Mouse (Mus musculus): Measurements from ENCODE around the gene Adat1. TPM values are rescaled to one million over a fixed set of nuclear protein-coding genes. Genes with fewer than 3 reads are reported as not detected.

The Adat1 gene
- polyA plus RNA-seq, 1 experiment from 2014 or later = 6.0 TPM

GRCm38 (mm10) chr8:112009558-112009957, 17.5 kb upstream of the Adat1 start:
- ATAC-seq (ENCODE audit: low FRiP score) = no peak
- no peak overlapping the region for H3K4me3 ChIP-seq (replicated peaks; ENCODE audit: low read length)
- H3K9ac ChIP-seq = no peak overlapping the region
- DNase-seq (ENCODE audit: low spot score) = no peak
- H3K4me2 ChIP-seq (replicated peaks) = no peak overlapping the region
- peaks cover 19% of the 10 kb centered on the region for H3K4me1 ChIP-seq (replicated peaks; ENCODE audit: control insufficient read depth, insufficient read depth, low read length)
- H3K9me3 ChIP-seq (ENCODE audit: control insufficient read depth, low read length) = no peaks in the 10 kb centered on the region
- 95% methylated on average over 7 of the region's 7 CpGs for WGBS
- no peaks in the 10 kb centered on the region for H3K27me3 ChIP-seq (ENCODE audit: control insufficient read depth, insufficient read depth, low read length)
- peaks cover 13% of the 10 kb centered on the region; the same call in 1 of the 2 replicates for H3K36me3 ChIP-seq (replicated peaks; ENCODE audit: control insufficient read depth, insufficient read depth)
- no peak overlapping the region for H3K27ac ChIP-seq

- Histone ChIP-seq H3K4me3 (replicated peaks; ENCODE audit: low read length) (no peak overlapping the region), H3K27me3 (ENCODE audit: control insufficient read depth, insufficient read depth, low read length) (no peaks in the 10 kb centered on the region), H3K9ac (no peak overlapping the region), H3K9me3 (ENCODE audit: control insufficient read depth, low read length) (no peaks in the 10 kb centered on the region), H3K4me2 (replicated peaks) (no peak overlapping the region), H3K36me3 (replicated peaks; ENCODE audit: control insufficient read depth, insufficient read depth) (peaks cover 32% of the 10 kb centered on the region), H3K4me1 (replicated peaks; ENCODE audit: control insufficient read depth, insufficient read depth, low read length) (peaks cover 12% of the 10 kb centered on the region), H3K27ac (no peak overlapping the region)
- DNase-seq (ENCODE audit: low spot score) (no peak), ATAC-seq (ENCODE audit: low FRiP score) (no peak)
- 94% methylated on average over 2 of the region's 2 CpGs for WGBS
Measured at GRCm38 (mm10) chr8:112007669-112008068, 15.6 kb upstream of the Adat1 start.

- H3K9ac ChIP-seq = no peak overlapping the region
- no peaks in the 10 kb centered on the region for H3K27me3 ChIP-seq (ENCODE audit: control insufficient read depth, insufficient read depth, low read length)
- no peak overlapping the region for H3K27ac ChIP-seq
- 96% methylated on average over 6 of the region's 6 CpGs for WGBS
- ATAC-seq (ENCODE audit: low FRiP score) = no peak
- DNase-seq (ENCODE audit: low spot score) = no peak
- H3K4me3 ChIP-seq (replicated peaks; ENCODE audit: low read length) = no peak overlapping the region
- H3K9me3 ChIP-seq (ENCODE audit: control insufficient read depth, low read length) = no peaks in the 10 kb centered on the region
- peaks cover 7% of the 10 kb centered on the region for H3K4me1 ChIP-seq (replicated peaks; ENCODE audit: control insufficient read depth, insufficient read depth, low read length)
- no peak overlapping the region for H3K4me2 ChIP-seq (replicated peaks)
- peaks cover 52% of the 10 kb centered on the region for H3K36me3 ChIP-seq (replicated peaks; ENCODE audit: control insufficient read depth, insufficient read depth)
Measured at GRCm38 (mm10) chr8:112005601-112006000, 13.5 kb upstream of the Adat1 start.

GRCm38 (mm10) chr8:112004754-112005153, 12.7 kb upstream of the Adat1 start:
- Histone ChIP-seq H3K4me2 (replicated peaks) (no peak overlapping the region), H3K36me3 (replicated peaks; ENCODE audit: control insufficient read depth, insufficient read depth) (peaks cover 61% of the 10 kb centered on the region), H3K27ac (no peak overlapping the region), H3K9me3 (ENCODE audit: control insufficient read depth, low read length) (no peaks in the 10 kb centered on the region), H3K4me3 (replicated peaks; ENCODE audit: low read length) (no peak overlapping the region), H3K27me3 (ENCODE audit: control insufficient read depth, insufficient read depth, low read length) (no peaks in the 10 kb centered on the region), H3K9ac (no peak overlapping the region), H3K4me1 (replicated peaks; ENCODE audit: control insufficient read depth, insufficient read depth, low read length) (no peaks in the 10 kb centered on the region)
- DNase-seq (ENCODE audit: low spot score) (no peak), ATAC-seq (ENCODE audit: low FRiP score) (no peak)

- Histone ChIP-seq H3K4me1 (replicated peaks; ENCODE audit: control insufficient read depth, insufficient read depth, low read length) (peaks cover 5% of the 10 kb centered on the region; the same call in 1 of the 2 replicates), H3K36me3 (replicated peaks; ENCODE audit: control insufficient read depth, insufficient read depth) (peaks cover 65% of the 10 kb centered on the region), H3K27me3 (ENCODE audit: control insufficient read depth, insufficient read depth, low read length) (no peaks in the 10 kb centered on the region), H3K4me2 (replicated peaks) (peak overlapping the region; percentile 71; the same call in 1 of the 2 replicates), H3K9ac (no peak overlapping the region), H3K4me3 (replicated peaks; ENCODE audit: low read length) (no peak overlapping the region), H3K9me3 (ENCODE audit: control insufficient read depth, low read length) (no peaks in the 10 kb centered on the region), H3K27ac (no peak overlapping the region)
- ATAC-seq (ENCODE audit: low FRiP score) (no peak), DNase-seq (ENCODE audit: low spot score) (no peak)
- WGBS = 71% methylated on average over 3 of the region's 3 CpGs
Measured at GRCm38 (mm10) chr8:111992703-111993039, 569 bp upstream of the Adat1 start.

GRCm38 (mm10) chr8:111991278-111991677, 824 bp downstream of the Adat1 start:
- Histone ChIP-seq H3K4me2 (replicated peaks) (peak overlapping the region; percentile 71), H3K36me3 (replicated peaks; ENCODE audit: control insufficient read depth, insufficient read depth) (peaks cover 61% of the 10 kb centered on the region), H3K27me3 (ENCODE audit: control insufficient read depth, insufficient read depth, low read length) (no peaks in the 10 kb centered on the region), H3K9ac (peak overlapping the region; percentile 82), H3K4me3 (replicated peaks; ENCODE audit: low read length) (peak overlapping the region; percentile 63), H3K27ac (no peak overlapping the region), H3K9me3 (ENCODE audit: control insufficient read depth, low read length) (no peaks in the 10 kb centered on the region), H3K4me1 (replicated peaks; ENCODE audit: control insufficient read depth, insufficient read depth, low read length) (peaks cover 5% of the 10 kb centered on the region; the same call in 1 of the 2 replicates)
- ATAC-seq (ENCODE audit: low FRiP score) (no peak), DNase-seq (ENCODE audit: low spot score) (no peak)
- WGBS = 65% methylated on average over 8 of the region's 8 CpGs

GRCm38 (mm10) chr8:111989911-111990310, 2.2 kb downstream of the Adat1 start:
- peaks cover 5% of the 10 kb centered on the region; the same call in 1 of the 2 replicates for H3K4me1 ChIP-seq (replicated peaks; ENCODE audit: control insufficient read depth, insufficient read depth, low read length)
- H3K9me3 ChIP-seq (ENCODE audit: control insufficient read depth, low read length) = no peaks in the 10 kb centered on the region
- H3K4me2 ChIP-seq (replicated peaks) = no peak overlapping the region
- no peaks in the 10 kb centered on the region for H3K27me3 ChIP-seq (ENCODE audit: control insufficient read depth, insufficient read depth, low read length)
- H3K36me3 ChIP-seq (replicated peaks; ENCODE audit: control insufficient read depth, insufficient read depth) = peaks cover 59% of the 10 kb centered on the region
- DNase-seq (ENCODE audit: low spot score) (peak; percentile 82), ATAC-seq (ENCODE audit: low FRiP score) (no peak)
- WGBS = 15% methylated on average over 7 of the region's 7 CpGs
- no peak overlapping the region for H3K27ac ChIP-seq
- H3K9ac ChIP-seq = no peak overlapping the region
- no peak overlapping the region for H3K4me3 ChIP-seq (replicated peaks; ENCODE audit: low read length)

GRCm38 (mm10) chr8:111984511-111984910, 7.6 kb downstream of the Adat1 start:
- H3K27ac ChIP-seq = no peak overlapping the region
- H3K36me3 ChIP-seq (replicated peaks; ENCODE audit: control insufficient read depth, insufficient read depth) = peaks cover 58% of the 10 kb centered on the region
- WGBS = 92% methylated on average over 10 of the region's 10 CpGs

GRCm38 (mm10) chr8:111982116-111982515, 10.0 kb downstream of the Adat1 start:
- 80% methylated on average over 7 of the region's 7 CpGs for WGBS

More at GRCm38 (mm10) chr8:111984511-111984910, 7.6 kb downstream of the Adat1 start:
- no peak overlapping the region for H3K4me2 ChIP-seq (replicated peaks)
- ATAC-seq (ENCODE audit: low FRiP score) = no peak
- H3K4me3 ChIP-seq (replicated peaks; ENCODE audit: low read length) = no peak overlapping the region
- H3K9me3 ChIP-seq (ENCODE audit: control insufficient read depth, low read length) = no peaks in the 10 kb centered on the region
- DNase-seq (ENCODE audit: low spot score) = no peak
- no peak overlapping the region for H3K9ac ChIP-seq
- H3K4me1 ChIP-seq (replicated peaks; ENCODE audit: control insufficient read depth, insufficient read depth, low read length) = no peaks in the 10 kb centered on the region
- H3K27me3 ChIP-seq (ENCODE audit: control insufficient read depth, insufficient read depth, low read length) = no peaks in the 10 kb centered on the region

GRCm38 (mm10) chr8:111978147-111978546, 14.0 kb downstream of the Adat1 start:
- Histone ChIP-seq H3K9ac (no peak overlapping the region), H3K27ac (no peak overlapping the region), H3K4me3 (replicated peaks; ENCODE audit: low read length) (no peak overlapping the region), H3K4me2 (replicated peaks) (no peak overlapping the region), H3K36me3 (replicated peaks; ENCODE audit: control insufficient read depth, insufficient read depth) (peaks cover 1% of the 10 kb centered on the region; the same call in 1 of the 2 replicates), H3K27me3 (ENCODE audit: control insufficient read depth, insufficient read depth, low read length) (no peaks in the 10 kb centered on the region), H3K9me3 (ENCODE audit: control insufficient read depth, low read length) (no peaks in the 10 kb centered on the region), H3K4me1 (replicated peaks; ENCODE audit: control insufficient read depth, insufficient read depth, low read length) (no peaks in the 10 kb centered on the region)
- WGBS = 81% methylated on average over 10 of the region's 10 CpGs
- DNase-seq (ENCODE audit: low spot score) = no peak
- ATAC-seq (ENCODE audit: low FRiP score) = no peak

More at GRCm38 (mm10) chr8:111982116-111982515, 10.0 kb downstream of the Adat1 start:
- Histone ChIP-seq H3K9ac (no peak overlapping the region), H3K27ac (no peak overlapping the region), H3K9me3 (ENCODE audit: control insufficient read depth, low read length) (no peaks in the 10 kb centered on the region), H3K4me2 (replicated peaks) (no peak overlapping the region), H3K4me1 (replicated peaks; ENCODE audit: control insufficient read depth, insufficient read depth, low read length) (no peaks in the 10 kb centered on the region), H3K36me3 (replicated peaks; ENCODE audit: control insufficient read depth, insufficient read depth) (peaks cover 34% of the 10 kb centered on the region), H3K4me3 (replicated peaks; ENCODE audit: low read length) (no peak overlapping the region), H3K27me3 (ENCODE audit: control insufficient read depth, insufficient read depth, low read length) (no peaks in the 10 kb centered on the region)
- DNase-seq (ENCODE audit: low spot score) (no peak), ATAC-seq (ENCODE audit: low FRiP score) (no peak)
